Mouse (Mus musculus) induced T-regulatory cell, adult 2 months (primary cell): ENCODE data around the gene AC153137.1.
"Not testable (repeated sequence)": the region's sequence is repeated elsewhere in the genome, so short reads cannot be mapped to it uniquely, and the experiment has no call there.

Experiments used
- DNase-seq: peaks from one replicate; pipeline ENCODE4 v3.0.0-alpha.2; 2012; ENCODE audit warnings: low read depth

AC153137.1 gene

DNA sequence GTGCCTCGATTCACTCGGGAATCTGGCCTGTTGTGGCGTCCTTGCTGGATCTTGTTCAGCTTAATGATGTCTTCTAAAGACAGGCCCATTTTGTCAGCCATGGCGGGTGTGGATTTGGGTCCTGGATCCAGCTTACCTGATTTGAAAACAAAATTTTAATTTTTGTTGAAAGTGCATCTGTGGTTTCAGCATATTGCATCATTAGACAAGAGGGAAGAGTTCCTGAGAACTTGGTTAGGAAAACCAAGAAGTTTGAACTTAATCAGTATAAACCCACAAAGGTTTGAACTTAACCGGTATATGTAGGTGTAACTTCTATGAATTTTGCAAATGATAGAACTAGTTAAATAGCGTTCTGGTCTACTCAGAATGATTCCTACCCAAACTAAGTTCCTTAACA, at the start of gene AC153137.1:
AC153137.1 (minus strand) TSS at position 101 of the 400 bp plus-strand sequence.
- DNase-seq, result not testable (repeated sequence)

DNA sequence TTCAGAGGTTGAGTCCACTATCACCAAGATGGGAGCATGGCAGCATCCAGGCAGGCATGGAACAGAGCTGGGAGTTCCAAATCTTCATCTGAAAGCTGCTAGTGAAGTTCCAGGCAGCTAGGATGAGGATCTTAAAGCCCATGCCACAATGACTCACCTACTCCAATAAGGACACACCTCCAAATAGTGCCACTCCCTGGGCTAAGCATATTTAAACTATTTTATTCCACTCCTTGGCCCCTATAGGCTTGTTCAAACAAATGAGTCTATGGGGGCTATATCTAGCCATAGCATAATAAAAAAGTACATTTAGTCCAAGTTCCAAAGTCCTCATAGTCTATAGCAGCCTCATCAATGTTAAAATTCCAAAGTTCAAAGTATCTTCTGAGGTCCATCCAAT, 45.4 kb upstream of the AC153137.1 start:
- DNase-seq, result no peak

GRCm38 (mm10) chr1:31019283-31019682, 41.5 kb upstream of the AC153137.1 start:
- no peak for DNase-seq

DNA sequence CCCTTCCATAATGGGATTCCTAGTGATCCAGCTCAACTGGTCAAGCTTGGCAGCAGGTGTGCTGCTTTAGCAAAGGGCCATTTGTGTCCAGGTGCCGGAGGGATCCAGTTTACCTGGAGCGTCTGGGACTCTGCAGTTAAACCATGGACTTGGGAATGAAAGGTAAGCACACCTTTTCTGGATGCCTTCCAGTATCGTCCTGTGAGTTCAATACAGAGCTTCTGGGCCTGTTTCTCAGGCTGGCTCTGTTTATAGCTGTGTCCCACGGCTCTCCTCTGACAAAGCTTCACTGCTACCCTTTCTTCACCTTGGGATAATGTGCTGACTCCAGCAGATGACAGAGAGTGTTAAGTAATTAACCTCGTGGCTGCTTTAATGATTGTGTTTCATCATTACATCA, 39.6 kb upstream of the AC153137.1 start:
- no peak for DNase-seq

DNA sequence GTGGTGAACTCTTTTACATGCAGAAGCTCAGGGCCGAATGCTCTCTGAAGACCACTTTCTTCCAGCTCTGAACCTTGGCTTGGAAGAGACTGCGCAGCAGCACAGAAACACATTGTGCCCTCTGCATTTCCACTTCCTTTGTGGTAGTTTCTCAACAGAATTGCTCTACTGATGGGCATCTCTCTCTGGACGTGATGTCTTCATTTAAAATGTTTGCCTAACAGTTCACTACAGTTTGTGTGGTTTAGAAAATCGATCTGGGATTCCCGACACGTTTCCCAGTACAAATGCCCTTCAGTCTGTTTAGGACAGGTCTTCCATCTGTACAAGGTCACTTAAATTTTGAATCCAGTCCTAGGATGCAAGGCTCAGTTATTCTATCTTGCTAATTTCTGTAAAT, 38.3 kb upstream of the AC153137.1 start:
- DNase-seq, result no peak

GRCm38 (mm10) chr1:31015261-31015660, 37.5 kb upstream of the AC153137.1 start:
- no peak for DNase-seq

DNA sequence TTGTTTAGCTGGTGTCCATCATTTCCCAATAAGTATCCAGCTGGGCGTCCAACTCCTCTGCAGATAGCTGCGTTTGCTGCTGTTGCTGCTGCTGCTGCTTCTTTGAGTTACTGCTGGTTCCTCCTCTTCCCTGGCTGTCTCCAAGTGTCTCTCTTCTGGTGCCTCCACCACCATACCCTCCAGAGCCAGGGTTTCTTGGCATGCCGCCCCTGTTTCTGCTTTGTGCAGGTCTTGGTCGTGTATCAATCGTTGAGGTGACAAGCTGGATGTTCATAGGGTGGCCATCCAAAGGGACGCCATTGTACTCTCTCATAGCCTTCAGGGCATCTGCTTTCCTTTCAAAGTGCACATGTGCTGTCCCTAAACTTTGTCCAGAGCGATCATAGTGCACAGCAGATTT, 529 bp downstream of the AC153137.1 start:
- DNase-seq, result not testable (repeated sequence)

DNA sequence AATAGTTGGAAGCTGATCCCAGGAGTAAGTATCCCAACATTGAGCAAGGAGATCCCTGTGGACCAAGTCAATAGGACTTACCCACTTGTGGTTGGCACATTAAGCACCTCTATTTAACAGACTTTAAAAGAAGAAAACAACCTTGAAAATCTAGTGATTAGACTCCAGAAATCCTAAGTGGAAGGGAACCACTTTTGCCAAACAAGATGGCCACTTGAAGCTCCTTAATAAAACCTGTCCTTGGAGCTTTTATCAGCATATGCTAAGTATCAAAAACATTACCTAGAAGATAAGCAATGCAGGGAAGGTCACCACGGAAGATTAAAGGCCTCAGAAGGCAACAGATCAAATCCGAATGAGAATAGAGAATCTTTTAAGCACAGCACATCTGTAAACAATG, 26.0 kb downstream of the AC153137.1 start:
- DNase-seq, result no peak

- DNase-seq, result no peak
These were observed 27.3 kb downstream of the AC153137.1 start for GRCm38 (mm10) chr1:30950456-30950835.

DNA sequence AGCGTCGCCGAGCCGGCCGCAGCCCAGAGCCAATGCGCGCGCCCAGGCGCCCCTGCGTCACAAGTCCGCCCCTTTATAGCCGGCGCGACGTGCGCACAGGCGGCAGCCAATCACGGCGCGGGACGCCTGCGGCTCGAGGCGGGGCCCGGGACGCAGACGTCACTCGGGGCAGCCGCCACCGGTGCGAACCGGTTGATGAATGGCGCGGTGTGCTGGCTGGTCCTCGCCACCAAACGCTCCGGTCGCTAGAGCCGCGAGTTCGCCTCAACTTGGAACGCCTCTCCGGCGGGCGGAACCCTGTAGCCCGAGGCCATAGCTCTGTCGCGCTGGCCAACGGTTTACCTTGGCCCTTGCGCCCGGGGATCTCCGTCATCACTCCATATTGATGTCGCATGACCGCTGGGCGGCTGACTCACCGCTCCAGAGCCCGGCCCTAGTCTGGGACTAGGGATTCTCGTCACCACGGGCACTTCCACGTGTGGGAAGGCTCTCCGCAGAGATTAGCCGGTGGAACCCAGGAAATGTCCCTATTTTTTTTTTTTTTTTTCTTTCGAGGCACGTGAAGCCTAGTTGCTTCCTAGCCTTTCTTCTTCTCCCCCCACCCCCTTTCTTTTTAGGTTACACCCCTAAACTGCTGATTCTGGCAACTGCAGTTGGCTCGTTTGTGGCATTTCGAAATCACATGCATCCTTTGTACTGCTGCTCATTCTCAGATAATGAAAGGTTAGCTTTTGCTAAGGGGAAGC, 27.9 kb downstream of the AC153137.1 start:
- peak; percentile 97 for DNase-seq

DNA sequence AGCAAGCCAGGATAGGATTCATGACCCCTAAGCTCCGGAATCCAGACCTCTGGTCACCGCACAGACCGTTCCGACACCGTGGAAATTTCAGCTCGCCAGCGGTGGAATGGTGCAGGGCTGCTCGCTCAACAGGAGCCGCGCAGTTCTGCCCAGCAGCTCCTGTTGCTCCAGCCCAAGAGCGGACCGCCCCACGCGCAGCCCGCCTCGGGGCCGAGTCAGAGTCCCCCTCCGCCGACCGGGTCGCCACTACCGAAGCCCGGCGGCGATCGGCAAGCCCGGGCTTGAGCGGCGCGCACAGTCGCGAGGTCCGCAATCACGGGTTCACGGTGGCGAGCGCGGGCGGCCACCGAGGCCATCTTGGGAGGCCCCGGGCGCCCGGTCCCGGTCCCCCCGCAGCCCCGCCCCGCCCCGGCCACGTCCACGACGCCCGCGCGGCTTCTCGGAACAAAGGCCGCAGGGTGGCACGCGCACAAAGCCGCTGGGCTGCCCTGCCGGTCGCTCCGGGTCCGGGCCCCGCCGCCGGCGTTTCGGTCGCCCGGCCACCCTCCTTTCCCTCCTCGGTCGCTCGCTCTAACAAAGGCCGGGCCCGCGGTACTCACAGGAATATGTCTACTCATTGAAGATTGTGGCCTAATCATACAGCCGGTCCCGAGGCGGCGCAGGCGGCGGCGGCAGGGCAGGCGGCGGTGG, 28.7 kb downstream of the AC153137.1 start:
- DNase-seq, result peak; percentile 71

DNA sequence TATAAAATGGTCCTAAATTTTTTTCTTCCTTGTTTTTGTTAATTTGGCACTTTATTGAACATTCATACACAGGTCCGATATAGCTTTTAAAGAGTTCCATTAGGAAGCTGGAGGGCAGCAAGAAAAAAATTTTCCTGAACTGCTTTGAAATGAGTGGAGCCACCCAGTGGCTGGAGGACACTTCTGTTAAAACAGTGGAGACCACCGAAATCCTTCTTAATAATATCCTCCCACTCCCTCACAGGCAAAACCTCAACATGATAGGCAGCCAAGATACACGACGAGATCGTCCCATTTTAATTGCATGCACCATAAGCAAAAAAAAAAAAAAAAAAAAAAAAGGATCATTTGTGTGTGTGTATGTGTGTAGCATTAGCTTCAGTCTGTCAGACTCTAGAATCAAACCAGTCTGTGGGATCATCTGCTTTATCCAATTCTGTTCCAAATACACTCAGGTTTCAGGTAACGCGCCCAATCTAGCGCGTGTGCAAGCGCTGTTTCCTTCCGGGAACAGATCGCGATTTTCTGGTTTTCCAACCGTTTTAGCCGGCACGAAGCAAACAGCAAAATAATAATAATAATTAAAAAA, 29.3 kb downstream of the AC153137.1 start:
- peak; percentile 66 for DNase-seq

DNA sequence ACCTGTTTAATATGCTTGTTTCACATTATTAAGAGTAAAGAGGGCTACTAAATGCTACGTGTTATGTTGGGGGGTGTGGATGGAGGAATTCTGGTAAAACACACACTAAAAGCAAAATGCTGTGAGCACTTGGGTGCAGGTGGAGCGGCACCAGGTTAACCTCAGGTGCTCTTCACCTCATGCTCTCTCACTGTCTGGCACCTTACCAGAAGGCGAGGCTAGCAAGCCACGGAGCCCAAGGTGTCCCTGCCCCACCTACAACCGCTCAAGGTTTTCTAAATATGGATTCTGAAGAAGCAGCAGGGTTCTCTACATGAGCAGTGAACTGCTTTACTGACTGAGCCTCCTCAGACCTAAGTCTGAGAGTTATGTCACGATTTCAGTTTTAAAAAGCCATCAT, 32.6 kb downstream of the AC153137.1 start:
- no peak for DNase-seq

DNA sequence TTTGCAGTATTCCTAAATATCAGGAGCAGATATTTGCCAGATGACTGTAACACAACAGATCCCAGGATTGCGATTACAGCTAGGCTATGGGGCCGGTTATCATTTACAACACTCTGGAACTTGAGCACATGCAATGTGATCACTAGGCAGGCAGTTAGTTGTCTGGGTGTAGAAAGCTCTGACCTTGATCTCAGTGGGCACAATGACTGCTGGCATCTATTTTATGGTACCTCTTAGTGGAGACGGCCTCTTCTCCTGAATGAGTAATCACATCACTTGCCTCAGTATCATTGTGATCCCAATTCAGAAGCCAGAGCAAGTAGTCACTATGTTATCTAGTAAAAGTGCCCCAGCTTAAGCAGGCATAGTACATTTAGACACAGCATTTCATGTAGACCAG, 37.2 kb downstream of the AC153137.1 start:
- DNase-seq, result no peak

- no peak for DNase-seq
These were observed 39.4 kb downstream of the AC153137.1 start for GRCm38 (mm10) chr1:30938392-30938791.

DNA sequence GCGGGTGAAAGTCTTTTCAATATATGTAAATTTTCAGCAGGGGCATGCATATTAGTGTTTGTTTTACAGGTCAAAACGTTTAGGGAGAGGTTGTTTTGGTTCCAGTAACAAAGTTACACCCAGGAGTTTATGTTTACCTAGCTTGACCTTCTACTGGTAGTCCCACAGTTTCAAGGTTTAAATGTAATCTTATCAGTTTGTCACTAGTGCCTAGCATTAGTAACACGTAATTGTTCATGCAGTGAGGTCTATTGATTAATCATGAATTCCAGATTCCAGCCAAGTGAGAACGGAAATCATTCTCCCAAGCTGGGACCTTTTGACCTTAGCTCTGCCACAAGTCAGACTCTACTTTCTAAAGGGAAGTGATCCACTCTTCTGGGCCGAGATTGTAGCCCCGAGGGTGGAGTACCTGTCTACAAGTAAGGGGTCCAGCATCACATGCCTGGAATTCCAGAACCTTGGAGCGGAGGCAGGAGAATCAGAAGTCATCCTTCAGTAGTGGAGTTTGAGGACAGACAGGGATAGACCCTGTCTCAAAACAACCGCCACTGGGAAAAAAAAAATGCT, 40.3 kb downstream of the AC153137.1 start:
- no peak for DNase-seq

GRCm38 (mm10) chr1:30936488-30936887, 41.3 kb downstream of the AC153137.1 start:
- no peak for DNase-seq

GRCm38 (mm10) chr1:30930823-30931222, 46.9 kb downstream of the AC153137.1 start:
- no peak for DNase-seq

- no peak for DNase-seq
These were observed 47.6 kb downstream of the AC153137.1 start for GRCm38 (mm10) chr1:30930194-30930593.
